Mouse (Mus musculus) hindbrain, postnatal 0 days (tissue): ENCODE data around the gene Hoga1. TPM values are rescaled to one million over a fixed set of nuclear protein-coding genes. Genes with fewer than 3 reads are reported as not detected.

ENCODE experiments used
- ATAC-seq: fragments of 200-750 bp; cut with Nextera tagmentation; 2 replicates; pipeline ENCODE4 v1.8.0; 2017; ENCODE audit warnings: mild to moderate bottlenecking, moderate TSS enrichment, moderate library complexity
- DNase-seq: peaks from one replicate; pipeline ENCODE4 v3.0.0-alpha.2; 2015; ENCODE audit warnings: low spot score
- H3K27ac ChIP-seq: fragments of 300-500 bp; sonication (generic); 2 replicates; pipeline ENCODE4 v1.5.1; 2014; ENCODE audit warnings: mild to moderate bottlenecking
- H3K27me3 ChIP-seq: fragments of 300-500 bp; sonication (generic); 2 replicates; pipeline ENCODE4 v1.6.1; 2014; ENCODE audit warnings: low read length, mixed read lengths; ENCODE audit not compliant: insufficient read depth
- H3K36me3 ChIP-seq: fragments of 300-500 bp; sonication (generic); 2 replicates; pipeline ENCODE4 v1.6.1; 2014; ENCODE audit warnings: low read length, mixed read lengths; ENCODE audit not compliant: insufficient read depth
- H3K4me1 ChIP-seq: fragments of 300-500 bp; sonication (generic); 2 replicates; pipeline ENCODE4 v1.6.1; 2014; ENCODE audit warnings: antibody characterized with exemption, low read length, mixed read lengths; ENCODE audit not compliant: insufficient read depth
- H3K4me2 ChIP-seq: fragments of 300-500 bp; sonication (generic); 2 replicates; pipeline ENCODE4 v1.6.1; 2014; ENCODE audit warnings: low read depth, mild to moderate bottlenecking, low read length, moderate library complexity, mixed read lengths
- H3K4me3 ChIP-seq: fragments of 300-500 bp; sonication (generic); 2 replicates; pipeline ENCODE4 v1.5.1; 2014; ENCODE audit warnings: low read length
- H3K9ac ChIP-seq: fragments of 300-500 bp; sonication (generic); replicated peaks from 2 replicates; pipeline ENCODE4 v1.6.1; 2014; ENCODE audit warnings: mild to moderate bottlenecking, low read length, moderate library complexity, mixed read lengths
- H3K9me3 ChIP-seq: fragments of 300-500 bp; sonication (generic); 2 replicates; pipeline ENCODE4 v1.6.1; 2016; ENCODE audit warnings: low read length, mixed read lengths
- CTCF ChIP-seq: IDR thresholded peaks from 2 replicates; pipeline ENCODE4 v1.5.1; 2016; ENCODE audit warnings: antibody characterized with exemption, control low read depth, low read depth
- WGBS: fragments of 180-500 bp; shearing (Covaris S2); extraction: QIAGEN DNeasy Blood & Tissue Kit; methylation state at CpG from one replicate; pipeline ENCODE4 v1.1.7; 2014; 5-methylcytosine and 5-hydroxymethylcytosine counted together
- polyA plus RNA-seq: library from polyadenylated mRNA; unstranded; fragments of >200 nt; fragmentation: Nextera tagmentation; extraction: Ambion mirVana; gene quantifications from 2 replicates; pipeline ENCODE4 v1.2.1, GENCODE M21; 2015
- total RNA-seq: library from RNA; depleted of rRNA; stranded (reverse); fragments of >200 nt; gene quantifications from 2 replicates; pipeline ENCODE4 v1.2.3, GENCODE M21; 2014

Hoga1 gene
- total and polyA plus RNA-seq, 2 experiments from 2014 or later, result 3.6 to 3.9 TPM

GRCm38 (mm10) chr19:42021681-42022541, 23.5 kb upstream of the Hoga1 start:
- no peak for TF ChIP-seq CTCF
- Histone ChIP-seq H3K4me3 (no peak overlapping the region), H3K9ac (no peak overlapping the region), H3K27ac (peak overlapping the region; percentile 11; the same call in 1 of the 2 replicates), H3K36me3 (no peaks in the 10 kb centered on the region), H3K4me1 (no peaks in the 10 kb centered on the region), H3K9me3 (no peaks in the 10 kb centered on the region), H3K4me2 (no peak overlapping the region), H3K27me3 (no peaks in the 10 kb centered on the region)
- DNase-seq (no peak), ATAC-seq (no peak)
- 53% methylated on average over 10 of the region's 10 CpGs for WGBS

- Histone ChIP-seq H3K9me3 (no peaks in the 10 kb centered on the region), H3K36me3 (no peaks in the 10 kb centered on the region), H3K4me2 (no peak overlapping the region), H3K4me1 (no peaks in the 10 kb centered on the region), H3K4me3 (no peak overlapping the region), H3K27me3 (no peaks in the 10 kb centered on the region), H3K9ac (no peak overlapping the region), H3K27ac (no peak overlapping the region)
- 62% methylated on average over 2 of the region's 2 CpGs for WGBS
- TF ChIP-seq CTCF, result no peak
- ATAC-seq, result no peak
- no peak for DNase-seq
Measured at GRCm38 (mm10) chr19:42022542-42022848, 22.9 kb upstream of the Hoga1 start.

- Histone ChIP-seq H3K27ac (no peak overlapping the region), H3K4me1 (no peaks in the 10 kb centered on the region), H3K4me3 (no peak overlapping the region), H3K27me3 (no peaks in the 10 kb centered on the region), H3K9ac (no peak overlapping the region), H3K4me2 (no peak overlapping the region), H3K36me3 (no peaks in the 10 kb centered on the region), H3K9me3 (no peaks in the 10 kb centered on the region)
- ATAC-seq (peak; percentile 80), DNase-seq (peak; percentile 82)
- WGBS, result 7% methylated on average over 5 of the region's 5 CpGs
- peak; percentile 98 for TF ChIP-seq CTCF
Measured at GRCm38 (mm10) chr19:42026158-42026557, 19.3 kb upstream of the Hoga1 start.

- no peak overlapping the region for H3K27ac ChIP-seq
- no peak overlapping the region for H3K9ac ChIP-seq
- 81% methylated on average over 5 of the region's 5 CpGs for WGBS
- H3K9me3 ChIP-seq, result no peaks in the 10 kb centered on the region
- no peak overlapping the region for H3K4me2 ChIP-seq
- H3K36me3 ChIP-seq, result no peaks in the 10 kb centered on the region
- H3K4me3 ChIP-seq, result no peak overlapping the region
- DNase-seq, result no peak
- ATAC-seq, result no peak
- no peaks in the 10 kb centered on the region for H3K4me1 ChIP-seq
- no peak for TF ChIP-seq CTCF
- H3K27me3 ChIP-seq, result no peaks in the 10 kb centered on the region
Measured at GRCm38 (mm10) chr19:42031112-42031511, 14.3 kb upstream of the Hoga1 start.

GRCm38 (mm10) chr19:42033611-42034010, 11.8 kb upstream of the Hoga1 start:
- H3K4me3 ChIP-seq, result no peak overlapping the region
- ATAC-seq (0 out of 2 replicates have a peak, but pooled peaks have one; percentile 2), DNase-seq (no peak)
- no peaks in the 10 kb centered on the region for H3K27me3 ChIP-seq
- H3K27ac ChIP-seq, result no peak overlapping the region
- no peaks in the 10 kb centered on the region for H3K36me3 ChIP-seq
- no peaks in the 10 kb centered on the region for H3K9me3 ChIP-seq
- H3K4me2 ChIP-seq, result no peak overlapping the region
- WGBS, result 65% methylated on average over 14 of the region's 14 CpGs
- no peak for TF ChIP-seq CTCF
- no peaks in the 10 kb centered on the region for H3K4me1 ChIP-seq
- no peak overlapping the region for H3K9ac ChIP-seq

- Histone ChIP-seq H3K9ac (no peak overlapping the region), H3K27me3 (no peaks in the 10 kb centered on the region), H3K27ac (no peak overlapping the region), H3K36me3 (no peaks in the 10 kb centered on the region), H3K4me1 (no peaks in the 10 kb centered on the region), H3K4me2 (no peak overlapping the region), H3K4me3 (no peak overlapping the region), H3K9me3 (no peaks in the 10 kb centered on the region)
- ATAC-seq (peak; percentile 25; the same call in 1 of the 2 replicates), DNase-seq (no peak)
- no peak for TF ChIP-seq CTCF
- WGBS, result 57% methylated on average over 9 of the region's 9 CpGs
Measured at GRCm38 (mm10) chr19:42034146-42034775, 11.1 kb upstream of the Hoga1 start.

GRCm38 (mm10) chr19:42034881-42035455, 10.4 kb upstream of the Hoga1 start:
- no peaks in the 10 kb centered on the region for H3K9me3 ChIP-seq
- no peak overlapping the region for H3K9ac ChIP-seq
- no peaks in the 10 kb centered on the region for H3K4me1 ChIP-seq
- no peak for TF ChIP-seq CTCF
- no peaks in the 10 kb centered on the region for H3K27me3 ChIP-seq
- H3K4me3 ChIP-seq, result no peak overlapping the region
- ATAC-seq (peak; percentile 8; the same call in 1 of the 2 replicates), DNase-seq (no peak)
- no peak overlapping the region for H3K4me2 ChIP-seq
- H3K36me3 ChIP-seq, result no peaks in the 10 kb centered on the region
- H3K27ac ChIP-seq, result no peak overlapping the region
- 59% methylated on average over 11 of the region's 11 CpGs for WGBS
